Mouse (Mus musculus) spleen, postnatal 0 days (tissue): ENCODE measurements around the gene Serpinh1. TPM values are rescaled to one million over a fixed set of nuclear protein-coding genes. Genes with fewer than 3 reads are reported as not detected.

ENCODE experiments used
- polyA plus RNA-seq: library from polyadenylated mRNA; unstranded; fragments of >200 nt; fragmentation: Nextera tagmentation; extraction: Ambion mirVana; gene quantifications from 2 replicates; pipeline ENCODE4 v1.2.1, GENCODE M21; 2015

Serpinh1 gene
- polyA plus RNA-seq: 147 and 183 TPM in 2 replicates

DNA sequence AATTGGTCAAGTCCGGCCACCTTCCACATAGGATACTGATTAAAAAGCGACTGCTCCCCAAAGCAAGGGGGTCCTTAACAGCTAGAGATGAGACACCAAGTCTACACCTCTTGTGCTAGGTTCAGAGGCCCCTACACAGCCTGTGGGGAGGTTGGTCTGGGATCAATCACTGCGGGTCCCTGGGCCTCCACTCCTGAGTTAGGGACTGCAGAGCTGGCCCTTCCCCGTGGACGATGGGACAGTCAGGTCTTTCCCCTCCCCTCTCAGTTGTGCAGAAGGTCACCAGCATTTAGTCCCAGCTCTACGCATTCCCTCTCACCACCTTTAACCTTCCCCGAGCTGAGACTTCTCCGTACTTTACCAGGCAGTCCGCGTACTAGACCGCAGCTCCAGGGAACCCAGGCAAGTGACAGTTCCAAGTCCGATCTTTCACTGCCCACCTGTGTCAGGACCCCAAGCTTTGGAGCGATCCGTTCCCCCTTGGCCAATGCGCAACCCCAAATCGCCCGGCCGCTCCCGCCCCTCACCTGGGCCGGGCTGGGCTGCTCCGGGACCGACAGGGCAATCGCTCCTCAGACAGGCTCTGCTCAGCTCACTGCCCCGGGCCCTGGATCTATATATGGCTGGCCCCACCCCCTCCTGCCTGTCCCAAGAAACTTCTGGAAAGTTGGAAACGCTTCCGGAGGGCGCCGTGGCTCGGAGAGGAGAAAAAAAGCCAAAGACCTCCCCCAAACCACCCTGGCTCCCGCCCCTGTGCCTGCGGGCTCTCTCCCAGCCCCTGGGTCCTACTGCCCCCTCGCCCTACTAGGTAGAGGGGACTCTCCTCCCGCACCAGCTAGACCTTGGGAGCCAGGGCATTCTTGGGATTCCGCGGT lies at the start of gene Serpinh1:
Gene Serpinh1, minus strand, starts transcription at position 714 of the 875 bp plus-strand sequence.

DNA sequence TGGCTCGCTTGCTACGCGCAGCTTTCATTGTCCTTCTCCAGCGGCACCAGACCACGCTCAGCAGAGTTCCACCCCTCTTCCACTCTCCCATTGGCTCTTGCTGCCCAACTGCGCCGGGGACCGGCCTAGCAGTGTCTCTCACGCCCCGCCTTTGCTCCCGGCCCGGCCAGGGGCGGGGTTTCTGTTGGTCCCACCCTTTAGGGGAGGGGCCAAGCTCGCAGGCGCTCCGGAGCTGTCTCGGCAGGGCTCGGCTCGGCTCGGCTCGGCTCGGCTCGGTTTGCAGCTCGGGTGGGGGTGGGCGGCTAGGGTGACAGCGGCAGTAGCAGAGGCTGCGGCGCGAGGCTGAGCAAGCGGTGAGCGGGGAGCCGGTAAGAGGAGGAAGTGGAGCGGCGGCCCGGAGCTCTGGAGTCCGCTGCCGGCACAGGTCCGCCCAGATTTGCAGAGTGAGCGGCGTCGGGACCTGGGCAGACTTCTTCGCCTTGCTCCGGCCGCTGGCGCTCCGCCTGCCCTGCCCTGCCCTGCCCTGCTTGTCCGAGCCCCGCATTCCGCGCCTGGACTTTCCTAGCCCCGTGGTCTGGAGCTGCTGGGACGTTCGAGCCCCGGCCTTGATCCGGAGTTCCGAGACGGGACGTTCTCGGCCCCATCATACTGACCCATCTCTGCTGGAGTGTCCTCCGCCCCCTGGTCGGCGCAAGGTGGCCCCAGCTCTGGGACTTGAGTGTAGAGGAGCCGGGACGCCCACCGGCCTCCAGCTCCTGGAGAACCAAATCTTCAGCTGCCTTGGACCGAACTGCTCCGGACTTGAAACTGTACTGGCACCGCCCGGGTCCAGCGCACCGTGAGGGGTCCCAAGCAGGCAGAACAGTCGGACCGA lies 28.4 kb upstream of the Serpinh1 start, which contains the start of gene Gdpd5:
Gene Gdpd5, plus strand, starts transcription at position 201 of the 874 bp plus-strand sequence.

Other genes starting within 250 kb of the Serpinh1 start
- gene Uvrag, start 212.1 kb downstream of the Serpinh1 start, polyA plus RNA-seq: 14.2 and 17.9 TPM in 2 replicates
- 8.2 and 11.0 TPM in 2 replicates for gene Dgat2, start 170.5 kb downstream of the Serpinh1 start, polyA plus RNA-seq
- gene Mogat2, start 114.6 kb downstream of the Serpinh1 start, polyA plus RNA-seq: 0.52 and 1.3 TPM in 2 replicates
- 0.45 and 0.49 TPM in 2 replicates for gene Map6, start 85.8 kb downstream of the Serpinh1 start, polyA plus RNA-seq
- 4.0 and 5.3 TPM in 2 replicates for gene Gdpd5, start 28.2 kb upstream of the Serpinh1 start, polyA plus RNA-seq
- gene Klhl35, start 112.8 kb upstream of the Serpinh1 start, polyA plus RNA-seq: 0.72 and 1.3 TPM in 2 replicates
- gene Rps3, start 130.5 kb upstream of the Serpinh1 start, polyA plus RNA-seq: 744 and 779 TPM in 2 replicates
- 57.0 and 60.3 TPM in 2 replicates for gene Arrb1, start 182.2 kb upstream of the Serpinh1 start, polyA plus RNA-seq